Mouse (Mus musculus) thymus, postnatal 25 days (tissue): ENCODE data around the gene Tbp.
A peak's percentile ranks its signal among the peaks of the same experiment; 100 is the strongest.

Experiments
- DNase-seq: peaks from one replicate; pipeline ENCODE4 v3.0.0; 2022

Gene Tbp

DNA sequence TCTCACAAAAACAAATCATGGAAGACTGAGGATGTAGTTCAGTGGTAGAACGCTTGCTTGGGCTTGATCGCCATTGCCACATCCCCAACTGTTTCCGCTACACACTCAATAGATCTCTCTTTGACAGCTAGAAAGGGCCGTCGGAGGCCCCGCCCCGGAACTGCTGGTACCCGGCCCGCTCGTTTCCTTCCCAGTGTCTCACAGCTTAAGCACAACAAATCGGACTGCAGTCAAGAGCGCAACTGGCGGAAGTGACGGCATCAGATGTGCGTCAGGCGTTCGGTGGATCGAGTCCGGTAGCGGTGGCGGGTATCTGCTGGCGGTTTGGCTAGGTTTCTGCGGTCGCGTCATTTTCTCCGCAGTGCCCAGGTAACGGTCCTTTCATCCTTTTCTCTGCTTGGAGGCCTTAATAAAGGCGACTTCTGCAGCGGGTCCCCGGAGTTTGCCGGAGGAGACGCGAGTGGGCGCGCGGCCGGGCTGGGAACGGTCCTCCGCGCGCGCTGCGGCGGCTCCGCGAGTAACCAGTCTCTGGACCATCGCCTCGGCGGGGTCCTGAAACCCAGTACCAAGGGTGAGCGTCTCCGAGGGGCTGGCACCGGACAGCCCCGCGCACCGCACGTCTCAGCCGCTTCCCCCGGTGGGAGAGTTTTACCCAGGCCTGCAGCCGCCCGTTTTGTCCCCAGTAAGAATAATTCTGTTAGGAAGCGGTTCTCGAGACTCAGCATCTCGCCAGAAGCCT, at the start of gene Tbp, which contains the start of gene Psmb1:
Gene Tbp, plus strand, starts transcription at position 233 of the 739 bp plus-strand sequence.
Gene Psmb1, minus strand, starts transcription at position 96 of the 739 bp plus-strand sequence.
- peak; percentile 96 for DNase-seq

DNA sequence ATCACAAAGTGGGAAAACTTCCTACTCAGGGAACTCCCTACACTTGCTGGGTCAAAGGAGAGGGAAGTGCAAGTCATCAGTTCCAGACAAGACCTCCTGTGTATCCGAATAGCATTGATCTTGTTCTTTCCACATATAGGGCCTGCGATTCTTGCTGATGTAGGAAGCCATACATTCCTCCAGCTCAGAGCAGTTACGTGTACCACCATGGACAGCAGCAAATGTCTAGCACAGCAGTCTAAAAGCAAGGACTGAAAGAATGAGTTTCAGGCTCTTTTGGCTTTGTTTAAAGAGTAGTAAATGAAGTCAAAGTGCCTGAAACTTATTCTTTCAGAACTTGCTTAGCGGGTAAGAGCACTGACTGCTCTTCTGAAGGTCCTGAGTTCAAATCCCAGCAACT, 44.5 kb upstream of the Tbp start:
- no peak for DNase-seq

DNA sequence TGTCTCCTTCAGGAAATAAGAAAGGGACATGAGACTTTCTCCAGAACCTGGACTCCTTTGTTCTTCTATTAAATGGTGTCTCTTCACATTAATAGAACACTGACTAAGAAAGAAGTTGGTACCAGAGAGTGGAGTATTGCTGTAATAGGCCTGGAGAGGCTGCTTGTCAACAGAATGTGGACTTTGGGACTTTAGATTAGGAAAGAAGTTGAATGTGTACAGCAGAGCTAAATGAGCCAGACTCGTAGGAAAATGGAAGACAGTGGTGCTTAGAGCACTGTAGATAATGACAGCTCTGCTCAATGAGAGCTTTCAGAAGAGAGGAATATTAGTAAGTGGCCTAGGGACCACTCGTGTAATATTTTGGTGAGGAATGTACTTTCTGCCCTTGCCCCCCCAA, 43.1 kb upstream of the Tbp start:
- no peak for DNase-seq

DNA sequence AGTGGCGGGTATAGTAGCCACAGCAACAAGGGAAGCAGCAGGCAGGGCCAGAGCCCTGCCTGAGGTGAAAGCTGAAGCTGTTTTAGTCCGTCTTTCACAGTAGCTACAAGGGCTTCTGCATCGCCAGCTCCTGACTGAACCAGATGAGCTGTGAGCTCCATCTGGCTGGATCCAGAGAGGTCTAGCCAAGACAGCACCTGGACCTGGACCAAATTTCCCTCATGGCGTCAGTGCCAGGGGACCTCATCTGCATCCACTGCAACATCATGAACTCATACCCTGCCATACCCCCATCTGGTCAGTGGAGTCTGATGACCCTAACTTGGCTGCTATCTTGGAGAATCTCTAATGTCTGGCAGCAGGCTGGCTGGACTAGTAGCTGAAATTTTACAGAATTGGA, 39.9 kb upstream of the Tbp start:
- DNase-seq: no peak

DNA sequence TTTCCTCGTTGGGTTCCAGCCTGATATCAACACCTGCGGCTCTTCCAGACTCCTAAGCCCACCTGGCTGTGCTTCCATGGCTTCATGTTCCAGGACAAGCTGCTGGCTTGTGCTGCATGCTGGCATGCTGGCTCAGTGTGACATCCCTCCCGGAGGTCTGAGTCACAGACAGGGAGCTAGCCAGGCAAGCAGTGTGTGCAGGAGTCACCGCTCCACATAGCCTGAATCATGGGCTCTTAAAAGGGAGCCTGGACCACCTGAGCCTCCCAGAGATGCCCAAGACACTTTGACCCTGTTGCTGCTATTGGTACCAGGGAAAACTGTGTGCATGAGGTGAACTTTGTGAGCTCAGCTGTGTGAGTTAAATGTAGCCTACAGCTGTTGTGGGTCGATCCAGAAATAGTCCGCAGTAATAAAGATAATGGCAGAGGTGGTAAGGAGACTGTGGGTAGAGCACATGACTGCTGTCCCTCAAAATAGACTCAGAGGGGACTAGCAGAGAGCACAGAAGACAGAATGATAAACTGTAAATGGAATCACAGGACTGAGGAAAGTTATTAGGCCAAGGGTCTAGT, 37.7 kb upstream of the Tbp start:
- DNase-seq: no peak

DNA sequence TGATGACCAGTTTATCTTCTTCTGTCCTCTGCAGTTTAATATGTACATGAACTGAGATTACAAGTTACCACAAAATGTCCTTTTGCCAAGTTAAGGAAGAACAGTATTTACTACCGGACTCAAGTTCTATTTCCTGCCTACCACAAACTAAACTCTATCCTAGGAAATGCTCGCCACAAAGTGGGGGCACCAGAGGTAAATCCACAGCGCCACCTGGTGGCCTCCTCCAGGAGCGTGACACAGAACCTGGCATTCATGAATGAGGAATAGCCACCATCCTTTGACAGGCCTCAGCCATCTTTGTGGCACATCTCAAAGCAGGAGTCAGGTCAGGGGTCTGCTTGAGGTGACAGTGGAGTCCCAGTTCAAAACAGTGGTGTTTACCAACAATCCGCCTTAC, 32.0 kb upstream of the Tbp start:
- DNase-seq: peak; percentile 75

DNA sequence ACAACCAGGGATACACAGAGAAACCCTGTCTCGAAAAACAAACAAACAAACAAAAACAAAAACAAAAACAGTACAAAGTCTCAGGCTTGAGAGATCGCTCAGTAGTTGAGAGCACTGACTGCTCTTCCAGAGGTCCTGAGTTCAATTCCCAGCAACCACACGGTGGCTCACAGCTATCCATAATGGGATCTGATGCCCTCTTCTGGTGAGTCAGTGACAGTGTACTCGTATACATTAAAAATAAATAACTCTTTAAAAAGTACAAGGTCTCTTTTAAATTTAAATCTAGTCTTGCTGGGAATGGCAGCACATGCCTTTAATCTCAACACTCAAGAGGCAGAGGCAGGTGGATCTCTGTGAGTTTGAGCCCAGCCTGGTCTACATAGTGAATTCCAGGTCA, 27.0 kb upstream of the Tbp start:
- DNase-seq: no peak

DNA sequence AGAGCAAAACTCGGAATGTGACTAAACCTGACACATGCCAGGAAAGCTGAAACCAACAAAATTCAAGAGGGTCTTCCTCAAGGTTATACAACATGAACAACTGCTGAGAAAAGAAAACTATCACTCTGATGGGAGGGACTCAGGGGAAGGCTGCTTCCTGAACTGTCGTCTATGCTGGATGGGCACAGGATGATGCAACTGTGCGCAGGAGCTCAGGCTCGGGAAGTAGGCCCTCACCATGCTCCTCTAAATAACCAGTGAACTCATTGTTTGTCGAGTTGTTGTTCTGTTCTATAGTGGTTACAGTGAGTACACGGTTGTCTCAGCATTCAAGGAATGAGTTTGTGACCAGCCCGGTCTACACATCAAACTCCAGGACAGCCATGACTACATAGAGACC, 9.1 kb upstream of the Tbp start:
- no peak for DNase-seq

DNA sequence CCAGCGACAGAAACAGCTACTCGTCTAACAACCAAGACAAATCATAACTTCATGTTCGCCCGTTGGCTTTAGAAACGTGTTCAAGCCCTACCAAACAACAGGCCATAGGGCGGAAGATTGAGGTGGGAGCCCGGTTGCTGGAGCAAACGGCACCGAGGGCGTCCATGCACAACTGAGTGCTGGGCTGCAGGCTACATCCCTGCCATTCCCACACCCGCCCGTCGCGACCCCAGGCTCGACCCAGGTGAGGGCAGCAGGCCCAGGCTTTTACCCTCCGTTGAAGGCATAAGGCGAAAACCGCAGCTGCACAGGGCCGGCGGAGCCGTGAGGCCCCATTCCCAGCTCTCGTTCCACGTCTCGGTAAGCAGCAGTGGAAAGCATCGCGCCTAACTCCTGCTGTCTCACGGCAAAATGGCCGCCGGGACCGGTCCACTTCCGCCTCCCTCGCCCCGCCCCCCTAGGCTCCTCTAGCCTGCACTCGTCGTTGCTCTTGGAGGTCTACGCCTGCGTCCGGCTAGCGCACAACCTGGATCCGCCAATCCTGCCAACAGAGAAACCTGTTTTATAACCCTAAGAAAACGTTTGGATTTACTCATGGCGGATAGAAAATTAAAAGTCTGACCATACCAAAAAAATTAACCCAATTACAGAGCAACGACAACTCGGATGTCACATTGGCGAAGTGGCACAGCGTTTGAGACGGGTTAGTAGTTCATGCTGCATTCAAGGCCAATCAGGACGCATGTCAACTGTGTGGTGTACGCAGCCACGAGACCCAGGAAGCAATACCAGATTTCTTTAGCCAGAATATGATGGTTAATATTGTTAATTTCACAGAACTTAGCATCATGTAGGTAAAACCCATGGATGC, 1.6 kb upstream of the Tbp start:
- DNase-seq: peak; percentile 95

DNA sequence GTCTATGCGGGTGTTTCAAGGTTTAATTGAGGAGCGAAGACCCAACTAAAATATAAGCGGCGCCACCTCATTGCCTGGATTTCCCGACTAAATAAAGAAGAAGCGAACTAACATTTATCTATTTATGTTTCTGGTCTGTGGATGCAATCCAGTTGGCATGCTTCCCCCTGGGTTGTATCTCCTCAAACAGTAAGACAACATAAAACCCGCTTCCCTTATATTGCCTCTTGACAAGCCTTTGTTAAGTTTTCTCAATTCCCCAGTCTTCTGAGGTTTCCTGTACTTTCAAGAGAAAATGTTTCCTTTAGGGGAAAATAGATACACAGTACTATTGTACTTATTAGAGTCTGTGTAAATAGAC, 955 bp upstream of the Tbp start:
- no peak for DNase-seq

DNA sequence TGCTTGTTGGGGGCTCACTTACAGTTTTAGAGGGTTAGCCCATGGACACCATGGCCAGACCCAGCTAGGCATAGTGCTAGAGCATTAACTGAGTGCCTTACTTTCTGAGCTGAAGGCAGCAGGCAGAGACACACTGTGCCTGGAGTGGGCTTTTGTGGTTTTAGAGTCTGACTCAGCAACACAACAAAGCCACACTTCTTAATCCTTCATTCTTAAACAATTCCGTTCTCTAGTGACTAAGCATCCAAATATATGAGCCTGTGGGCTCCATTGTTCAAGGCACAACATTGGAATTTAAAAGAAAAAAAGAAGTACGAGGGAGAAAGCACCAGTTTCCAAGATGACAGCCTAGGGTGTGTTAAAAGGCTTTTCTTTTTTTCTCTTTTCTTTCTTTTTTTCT, 11.0 kb downstream of the Tbp start:
- DNase-seq: no peak

DNA sequence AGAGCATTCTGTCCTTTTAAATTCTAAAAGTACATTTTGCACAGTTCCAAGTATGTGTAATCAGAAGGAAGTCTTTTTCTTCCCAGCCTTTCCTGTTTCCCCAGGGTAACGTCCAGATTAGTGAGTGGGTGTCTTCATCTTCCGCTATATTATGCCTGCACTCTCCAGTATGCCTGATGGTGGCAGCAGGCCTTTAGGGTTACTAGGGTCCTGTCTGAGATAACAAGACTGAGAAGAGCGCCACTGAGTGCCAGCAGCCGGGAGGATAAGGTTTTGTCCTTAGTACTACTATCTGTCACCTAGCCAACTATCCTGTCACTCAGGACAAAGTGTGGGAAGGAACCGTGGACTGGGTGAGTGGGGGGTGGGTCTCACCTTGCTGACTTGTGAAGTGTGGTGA, 18.1 kb downstream of the Tbp start:
- no peak for DNase-seq

DNA sequence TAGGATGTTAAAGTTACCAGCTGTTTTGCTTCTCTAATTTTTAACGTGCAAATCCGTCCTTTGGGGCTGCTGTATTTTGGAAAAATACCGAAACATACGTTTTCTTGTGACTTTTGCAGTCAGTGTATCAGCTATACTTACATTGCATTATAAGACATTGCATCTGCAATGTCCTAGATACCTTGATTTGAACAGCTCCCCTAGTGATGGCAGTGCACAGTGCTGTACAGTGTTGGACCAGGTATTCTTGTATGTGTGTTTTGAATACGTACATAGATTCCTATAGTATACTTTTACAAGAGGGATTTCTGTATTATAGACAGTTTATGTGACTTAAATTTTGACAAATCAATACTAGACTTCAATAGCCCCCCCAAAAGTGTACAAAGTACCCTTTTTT, 18.5 kb downstream of the Tbp start:
- no peak for DNase-seq

DNA sequence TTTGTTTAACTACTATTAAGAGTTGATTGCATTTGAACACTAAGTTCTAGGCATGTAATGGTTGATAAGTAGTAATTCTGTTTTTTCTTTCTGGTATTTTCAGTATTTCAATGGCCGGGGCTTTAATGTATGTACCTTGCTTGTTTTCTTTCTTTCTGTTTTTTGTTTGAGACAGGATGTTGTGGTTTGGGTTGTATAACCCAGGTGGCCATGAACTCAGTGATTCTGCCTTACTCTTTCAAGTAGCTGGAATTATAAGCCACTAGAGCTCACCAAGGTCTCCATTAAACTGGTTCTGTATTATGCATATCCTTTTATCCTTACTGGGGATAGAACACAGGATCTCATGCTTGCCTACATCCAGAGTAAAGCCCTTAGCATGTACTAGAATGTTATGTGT, 19.1 kb downstream of the Tbp start:
- DNase-seq: no peak

DNA sequence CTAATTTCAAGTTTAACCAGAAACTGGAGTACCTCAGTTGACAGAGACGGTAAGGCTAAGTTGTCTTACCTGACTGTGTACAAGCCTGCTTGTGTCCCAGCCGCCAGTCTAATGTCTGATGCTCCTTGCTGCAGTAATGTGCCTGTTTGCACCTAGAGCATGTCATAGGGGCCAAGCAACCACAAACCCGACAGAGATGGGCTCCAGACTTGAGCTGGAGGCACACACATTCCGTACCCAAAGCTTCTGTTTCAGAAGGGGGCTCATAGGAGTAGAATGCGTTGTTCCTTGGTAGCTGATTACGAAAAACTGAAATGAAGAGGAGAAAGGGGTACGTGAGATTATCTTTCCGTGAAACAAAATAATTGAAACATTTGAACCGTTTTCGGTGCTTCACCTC, 26.6 kb downstream of the Tbp start:
- peak; percentile 10 for DNase-seq

DNA sequence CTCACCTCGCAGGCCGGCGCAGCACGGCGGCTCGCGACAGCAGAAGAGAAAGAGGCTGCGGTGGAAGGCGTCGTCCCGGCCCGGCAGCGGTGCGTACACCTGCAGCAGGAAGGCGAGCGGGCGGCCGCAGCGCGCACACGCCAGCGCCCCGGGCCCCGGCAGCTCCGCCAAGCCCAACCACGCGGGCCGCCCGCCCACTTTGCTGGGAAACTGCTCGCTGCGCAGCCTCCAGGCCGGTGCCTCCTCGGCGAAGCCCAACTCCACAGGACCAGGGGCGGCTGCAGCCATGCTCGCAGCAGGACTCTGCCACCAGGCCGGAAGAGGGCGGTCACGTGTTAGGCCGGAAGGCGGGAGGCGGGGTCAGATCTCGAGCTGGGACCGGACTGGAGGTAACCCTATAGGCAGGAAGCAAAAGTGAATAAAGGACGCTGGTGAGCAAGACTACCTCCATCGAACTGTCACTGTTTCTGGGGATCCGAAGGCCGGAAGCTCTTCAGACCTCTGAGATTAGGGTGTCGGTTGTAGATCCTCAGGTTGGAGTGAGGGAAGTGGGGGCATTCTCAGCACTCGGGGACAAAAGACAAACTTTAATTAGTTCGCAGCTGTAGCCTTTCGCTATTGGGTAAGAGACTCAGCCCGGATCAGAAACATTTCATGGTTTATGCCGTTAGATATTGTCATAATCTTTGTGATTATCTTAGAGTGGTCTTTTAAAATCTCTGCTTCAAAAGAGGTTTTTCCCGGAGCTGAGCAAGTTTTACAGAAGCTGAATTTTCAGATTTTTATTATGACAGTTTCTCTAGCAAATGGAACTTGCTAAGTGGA, 27.5 kb downstream of the Tbp start, which contains the start of gene Pdcd2:
Gene Pdcd2, minus strand, starts transcription at position 316 of the 825 bp plus-strand sequence.
- DNase-seq: peak; percentile 94

DNA sequence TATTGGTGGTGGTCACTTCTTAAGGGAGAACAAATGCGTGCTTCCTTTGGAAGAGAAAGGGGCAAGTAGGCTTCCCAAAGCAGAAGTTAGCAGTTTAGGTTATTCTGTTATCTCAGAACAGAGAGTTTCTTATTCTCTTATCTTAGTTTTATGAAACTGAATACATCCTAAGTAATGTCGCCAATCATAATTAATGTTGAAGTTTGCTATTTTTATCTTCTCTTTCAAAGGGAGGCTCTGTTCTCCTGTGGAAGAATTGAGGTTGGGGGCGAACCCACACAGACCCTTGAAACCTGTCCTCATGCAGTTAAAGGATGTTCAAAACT, 28.1 kb downstream of the Tbp start:
- DNase-seq: no peak

DNA sequence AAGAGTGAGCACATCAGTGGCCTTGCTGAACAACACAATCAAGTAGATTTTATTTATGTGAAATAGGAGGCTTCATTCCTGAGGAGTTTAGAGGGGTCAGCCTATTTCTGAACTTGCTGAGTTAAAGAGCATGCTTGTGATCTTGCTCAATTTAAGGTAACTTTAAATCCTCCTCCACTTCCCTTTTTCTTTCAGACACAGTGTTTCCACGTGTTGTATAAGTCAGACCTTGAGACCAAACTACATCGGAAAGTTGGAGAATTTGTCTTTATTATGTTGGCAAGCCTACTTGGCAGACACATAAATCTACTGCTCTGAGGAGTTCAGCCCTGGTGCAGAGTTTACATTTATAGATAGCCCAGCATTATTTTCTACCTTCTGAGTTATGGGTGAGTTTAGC, 29.2 kb downstream of the Tbp start:
- DNase-seq: no peak

DNA sequence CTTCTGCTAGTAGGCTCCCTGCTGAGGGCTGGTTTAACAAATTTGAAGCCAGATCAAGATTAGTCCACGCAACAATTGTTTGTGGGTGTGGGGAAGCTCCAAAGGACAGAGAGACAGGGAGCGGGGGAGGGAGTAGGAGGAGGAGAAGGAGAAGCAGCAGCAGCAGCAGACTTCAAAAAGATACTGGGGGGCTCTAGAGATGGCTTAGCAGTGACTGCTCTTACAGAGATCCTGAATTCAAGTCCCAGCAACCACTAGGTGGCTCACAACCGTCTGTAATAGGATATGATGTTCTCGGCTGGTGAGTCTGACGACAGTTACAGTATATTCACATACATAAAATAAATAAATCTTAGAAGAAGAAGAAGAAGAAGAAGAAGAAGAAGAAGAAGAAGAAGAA, 30.5 kb downstream of the Tbp start:
- DNase-seq: peak; percentile 62

DNA sequence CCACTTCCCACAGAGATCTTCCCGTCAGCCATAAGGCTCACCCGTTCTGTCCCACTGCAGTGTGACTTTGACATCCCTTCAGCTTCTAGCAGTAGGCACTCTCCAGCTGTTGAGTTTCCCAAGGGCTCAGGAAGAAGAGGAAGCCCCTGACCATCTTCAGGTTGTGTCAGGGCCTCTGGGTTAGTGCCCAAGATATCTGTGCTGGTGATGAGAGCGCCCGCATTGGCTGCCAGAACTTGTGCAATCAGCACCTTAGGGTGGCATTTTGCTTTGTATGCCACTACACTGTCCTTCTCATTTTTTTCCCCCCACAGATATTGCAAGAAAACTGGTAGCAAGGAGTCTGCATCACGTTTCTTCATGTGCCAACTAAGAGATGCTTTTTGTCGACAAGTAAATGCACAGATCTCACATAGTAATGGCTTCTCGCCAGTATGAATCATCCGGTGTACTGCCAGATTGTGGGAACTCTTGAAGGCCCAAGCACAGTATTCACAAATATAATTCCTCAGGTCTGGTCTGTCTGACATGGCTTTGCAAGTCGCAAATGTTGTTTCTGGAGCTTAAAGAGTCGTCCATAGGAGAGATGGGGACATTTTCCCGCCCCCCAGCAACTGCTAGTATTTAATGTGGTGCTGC, 35.6 kb downstream of the Tbp start:
- no peak for DNase-seq

DNA sequence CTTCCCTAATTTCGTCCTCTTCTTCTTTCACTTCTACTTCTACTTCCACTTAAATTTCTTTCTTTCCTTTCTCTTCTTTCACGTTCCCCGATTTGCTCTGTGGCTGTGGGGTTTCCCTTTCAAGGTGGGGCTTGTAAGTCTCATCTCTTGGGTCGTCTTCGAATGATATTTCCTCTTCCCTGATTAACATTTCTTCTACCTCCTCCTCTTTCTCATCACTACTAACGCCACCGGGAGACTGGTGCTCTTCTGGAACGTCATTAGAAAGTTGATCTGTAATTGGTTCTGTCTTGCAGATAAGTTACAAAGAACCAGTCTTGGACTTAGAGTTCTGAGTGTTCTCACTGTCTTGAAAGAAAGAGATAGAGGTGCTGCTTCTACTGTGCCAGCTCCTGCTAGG, 36.3 kb downstream of the Tbp start:
- DNase-seq: no peak

DNA sequence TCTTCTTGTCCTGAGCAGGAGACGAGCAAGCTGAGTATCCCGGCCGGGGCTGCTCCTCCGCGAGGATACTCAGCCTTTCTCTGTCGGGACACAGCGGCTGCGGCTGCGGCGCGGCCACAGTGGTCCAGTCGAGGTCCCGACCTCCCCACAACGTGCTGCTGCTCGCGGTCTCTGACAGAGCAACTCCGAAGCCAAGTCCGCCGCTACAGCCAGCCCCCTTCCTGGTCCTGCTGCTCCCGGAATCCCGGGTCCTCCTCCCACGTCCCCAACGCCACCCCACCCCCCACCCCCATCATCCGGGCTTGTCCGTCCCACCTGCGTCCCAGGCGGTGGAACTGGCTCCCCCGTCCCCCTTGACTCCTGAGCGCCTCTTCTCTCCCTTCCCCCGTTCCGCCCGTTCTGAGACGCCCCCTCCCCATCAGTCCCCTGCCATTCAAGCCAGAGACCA, 36.8 kb downstream of the Tbp start:
- no peak for DNase-seq

DNA sequence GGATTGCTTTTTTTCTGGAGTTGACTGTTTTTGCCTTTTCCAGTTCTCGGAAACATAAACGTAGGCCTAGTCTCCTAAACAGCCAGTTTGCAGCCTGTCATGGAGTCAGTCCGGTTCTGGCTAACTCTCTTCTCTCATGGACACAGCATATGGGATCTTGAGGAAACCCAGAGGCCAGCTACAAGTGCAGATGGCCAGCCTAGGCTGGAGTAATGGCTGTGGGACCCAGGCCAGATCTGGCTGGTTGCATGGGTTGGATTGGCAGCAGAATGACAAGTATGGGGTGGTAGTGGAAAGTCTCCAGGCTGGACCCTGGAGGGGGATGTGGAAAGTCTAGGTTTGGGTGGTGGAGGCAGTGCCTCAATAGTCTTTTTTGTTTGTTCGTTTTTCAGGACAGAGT, 40.6 kb downstream of the Tbp start:
- no peak for DNase-seq
